Mouse (Mus musculus): Measurements from ENCODE around the gene Ankle2. TPM values are rescaled to one million over a fixed set of nuclear protein-coding genes. Genes with fewer than 3 reads are reported as not detected.

The Ankle2 gene
- total RNA-seq (2017) = 62.4 and 93.2 TPM in 2 replicates

GRCm38 (mm10) chr5:110230780-110231461, at the start of gene Ankle2:
Gene Ankle2 (plus strand): TSS chr5:110231004.
- ATAC-seq (replicated peaks in 1 of 2; ENCODE audit: insufficient read depth in 1 of 2, low FRiP score in 2 of 2, low TSS enrichment in 1 of 2, low read depth in 1 of 2, poor library complexity in 2 of 2, severe bottlenecking in 2 of 2) = peak; percentile 86 to 94

GRCm38 (mm10) chr5:110181716-110182115, 49.1 kb upstream of the Ankle2 start:
- no peak for ATAC-seq (replicated peaks in 1 of 2; ENCODE audit: insufficient read depth in 1 of 2, low FRiP score in 2 of 2, low TSS enrichment in 1 of 2, low read depth in 1 of 2, poor library complexity in 2 of 2, severe bottlenecking in 2 of 2)

GRCm38 (mm10) chr5:110203164-110203895, 27.5 kb upstream of the Ankle2 start:
- no peak for ATAC-seq (replicated peaks in 1 of 2; ENCODE audit: insufficient read depth in 1 of 2, low FRiP score in 2 of 2, low TSS enrichment in 1 of 2, low read depth in 1 of 2, poor library complexity in 2 of 2, severe bottlenecking in 2 of 2)

- 0 out of 4 replicates have a peak, but pooled peaks of 1 of the 2 experiments have one; percentile 7 for ATAC-seq (replicated peaks in 1 of 2; ENCODE audit: insufficient read depth in 1 of 2, low FRiP score in 2 of 2, low TSS enrichment in 1 of 2, low read depth in 1 of 2, poor library complexity in 2 of 2, severe bottlenecking in 2 of 2)
Measured at GRCm38 (mm10) chr5:110204777-110205176, 26.0 kb upstream of the Ankle2 start.

DNA sequence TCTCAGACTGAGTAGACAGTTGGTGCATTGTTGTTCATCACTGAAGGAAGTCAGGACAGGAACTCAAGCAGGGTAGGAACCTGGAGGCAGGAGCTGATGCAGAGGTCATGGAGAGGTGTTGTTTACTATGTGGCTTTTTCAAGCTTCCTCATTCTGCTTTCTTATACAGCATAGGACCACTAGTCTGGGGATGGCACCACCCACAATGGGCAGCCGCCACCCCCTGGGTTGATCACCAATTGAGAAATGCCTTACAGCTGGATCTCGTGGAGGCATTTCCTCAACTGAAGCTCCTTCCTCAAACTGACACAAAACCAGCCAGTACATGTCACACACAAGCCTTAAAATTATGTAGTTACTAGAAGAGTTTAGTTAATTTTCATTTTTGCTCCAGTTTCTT, 19.5 kb upstream of the Ankle2 start:
- peak in 1 of 2 experiments; percentile 62; a peak in 2 of 4 replicates for ATAC-seq (replicated peaks in 1 of 2; ENCODE audit: insufficient read depth in 1 of 2, low FRiP score in 2 of 2, low TSS enrichment in 1 of 2, low read depth in 1 of 2, poor library complexity in 2 of 2, severe bottlenecking in 2 of 2)

DNA sequence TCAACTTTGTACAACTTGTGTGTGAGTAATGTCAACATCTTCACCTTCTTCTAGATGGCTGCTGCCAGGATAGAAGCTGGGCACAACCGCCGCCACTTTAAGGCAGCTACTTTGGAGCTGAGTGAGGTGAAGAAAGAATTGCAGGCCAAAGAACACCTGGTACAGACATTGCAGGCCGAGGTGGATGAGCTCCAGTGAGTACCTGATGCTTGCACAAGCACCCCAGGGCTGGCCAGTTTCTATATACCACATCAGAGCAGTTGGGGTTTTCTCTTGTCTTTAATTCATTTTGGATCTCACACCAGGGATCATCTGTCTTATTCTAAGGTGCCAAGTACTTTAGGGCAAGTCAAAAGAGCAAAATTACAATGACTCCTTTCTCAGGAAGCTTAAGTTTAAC, 14.0 kb upstream of the Ankle2 start:
- ATAC-seq (replicated peaks in 1 of 2; ENCODE audit: insufficient read depth in 1 of 2, low FRiP score in 2 of 2, low TSS enrichment in 1 of 2, low read depth in 1 of 2, poor library complexity in 2 of 2, severe bottlenecking in 2 of 2) = no peak

- no peak for ATAC-seq (replicated peaks in 1 of 2; ENCODE audit: insufficient read depth in 1 of 2, low FRiP score in 2 of 2, low TSS enrichment in 1 of 2, low read depth in 1 of 2, poor library complexity in 2 of 2, severe bottlenecking in 2 of 2)
Measured at GRCm38 (mm10) chr5:110220331-110220730, 10.5 kb upstream of the Ankle2 start.

- ATAC-seq (replicated peaks in 1 of 2; ENCODE audit: insufficient read depth in 1 of 2, low FRiP score in 2 of 2, low TSS enrichment in 1 of 2, low read depth in 1 of 2, poor library complexity in 2 of 2, severe bottlenecking in 2 of 2) = no peak
Measured at GRCm38 (mm10) chr5:110222757-110223156, 8.0 kb upstream of the Ankle2 start.

- ATAC-seq (replicated peaks in 1 of 2; ENCODE audit: insufficient read depth in 1 of 2, low FRiP score in 2 of 2, low TSS enrichment in 1 of 2, low read depth in 1 of 2, poor library complexity in 2 of 2, severe bottlenecking in 2 of 2) = no peak
Measured at GRCm38 (mm10) chr5:110225056-110225455, 5.7 kb upstream of the Ankle2 start.

- ATAC-seq (replicated peaks in 1 of 2; ENCODE audit: insufficient read depth in 1 of 2, low FRiP score in 2 of 2, low TSS enrichment in 1 of 2, low read depth in 1 of 2, poor library complexity in 2 of 2, severe bottlenecking in 2 of 2) = no peak
Measured at GRCm38 (mm10) chr5:110227336-110227883, 3.4 kb upstream of the Ankle2 start.

DNA sequence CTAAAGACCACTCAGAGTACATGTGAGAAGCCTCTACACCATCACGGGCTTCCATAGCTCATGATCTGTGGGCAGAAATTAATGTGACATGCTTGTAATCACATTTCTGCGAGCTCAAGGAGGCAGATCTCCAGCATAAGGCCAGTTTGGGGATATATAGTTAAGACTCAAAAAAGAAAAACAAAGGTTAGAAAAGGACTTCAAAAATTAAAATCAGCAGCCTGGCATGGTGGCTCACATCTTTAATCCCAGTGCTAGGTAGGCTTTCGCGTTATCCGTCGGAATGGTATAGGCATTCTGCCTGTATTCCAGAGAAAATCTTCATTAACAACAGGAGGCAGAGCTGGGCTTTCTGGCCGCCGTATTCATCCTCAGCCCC, 414 bp upstream of the Ankle2 start:
- ATAC-seq (replicated peaks in 1 of 2; ENCODE audit: insufficient read depth in 1 of 2, low FRiP score in 2 of 2, low TSS enrichment in 1 of 2, low read depth in 1 of 2, poor library complexity in 2 of 2, severe bottlenecking in 2 of 2) = no peak

- ATAC-seq (replicated peaks in 1 of 2; ENCODE audit: insufficient read depth in 1 of 2, low FRiP score in 2 of 2, low TSS enrichment in 1 of 2, low read depth in 1 of 2, poor library complexity in 2 of 2, severe bottlenecking in 2 of 2) = no peak
Measured at GRCm38 (mm10) chr5:110231638-110232037, 834 bp downstream of the Ankle2 start.

- ATAC-seq (replicated peaks in 1 of 2; ENCODE audit: insufficient read depth in 1 of 2, low FRiP score in 2 of 2, low TSS enrichment in 1 of 2, low read depth in 1 of 2, poor library complexity in 2 of 2, severe bottlenecking in 2 of 2) = peak; percentile 30 to 50; a peak in 2 of 4 replicates
Measured at GRCm38 (mm10) chr5:110232346-110232745, 1.5 kb downstream of the Ankle2 start.

DNA sequence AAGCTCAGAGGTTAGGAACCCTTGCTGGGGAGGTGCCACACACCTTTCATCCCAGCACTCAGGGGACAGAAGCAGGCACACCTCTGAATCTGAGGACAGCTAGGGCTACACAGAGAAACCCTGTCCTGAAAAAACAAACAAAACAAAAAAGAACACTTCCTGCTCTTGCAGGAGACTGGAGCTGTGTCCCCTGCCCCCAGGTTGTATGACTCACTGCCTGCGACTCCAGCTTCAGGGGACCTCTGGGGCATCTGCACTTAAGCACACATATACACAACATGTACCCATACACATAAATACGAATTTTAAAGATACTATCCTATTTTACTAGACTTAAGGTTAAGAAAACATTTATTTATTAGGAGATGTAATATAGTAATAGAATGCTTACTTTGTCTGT, 13.3 kb downstream of the Ankle2 start:
- no peak for ATAC-seq (replicated peaks in 1 of 2; ENCODE audit: insufficient read depth in 1 of 2, low FRiP score in 2 of 2, low TSS enrichment in 1 of 2, low read depth in 1 of 2, poor library complexity in 2 of 2, severe bottlenecking in 2 of 2)

DNA sequence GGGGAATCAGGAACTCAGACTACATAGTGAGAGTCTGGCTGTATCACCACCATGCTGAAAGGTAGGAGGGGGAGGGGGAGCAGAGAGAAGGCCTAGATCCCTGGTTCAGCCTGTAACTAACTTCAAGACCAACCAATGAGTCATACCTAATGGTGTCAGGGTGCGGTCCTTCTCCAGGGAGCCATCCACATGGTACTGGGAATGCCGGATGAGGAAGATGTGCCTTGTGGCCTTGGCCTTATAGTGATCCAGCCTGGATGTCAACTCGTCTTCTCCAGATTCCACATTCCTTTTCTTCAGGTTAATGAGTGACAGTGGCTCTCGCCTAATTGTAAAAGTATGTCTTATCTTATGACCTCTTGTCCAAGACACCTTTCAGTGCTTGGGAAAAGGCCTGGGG, 36.1 kb downstream of the Ankle2 start:
- ATAC-seq (replicated peaks in 1 of 2; ENCODE audit: insufficient read depth in 1 of 2, low FRiP score in 2 of 2, low TSS enrichment in 1 of 2, low read depth in 1 of 2, poor library complexity in 2 of 2, severe bottlenecking in 2 of 2) = no peak

GRCm38 (mm10) chr5:110269141-110270101, 38.6 kb downstream of the Ankle2 start, which contains the start of gene Pgam5:
Gene Pgam5 (minus strand): TSS chr5:110269913.
- ATAC-seq (replicated peaks in 1 of 2; ENCODE audit: insufficient read depth in 1 of 2, low FRiP score in 2 of 2, low TSS enrichment in 1 of 2, low read depth in 1 of 2, poor library complexity in 2 of 2, severe bottlenecking in 2 of 2) = peak; percentile 76 to 90

DNA sequence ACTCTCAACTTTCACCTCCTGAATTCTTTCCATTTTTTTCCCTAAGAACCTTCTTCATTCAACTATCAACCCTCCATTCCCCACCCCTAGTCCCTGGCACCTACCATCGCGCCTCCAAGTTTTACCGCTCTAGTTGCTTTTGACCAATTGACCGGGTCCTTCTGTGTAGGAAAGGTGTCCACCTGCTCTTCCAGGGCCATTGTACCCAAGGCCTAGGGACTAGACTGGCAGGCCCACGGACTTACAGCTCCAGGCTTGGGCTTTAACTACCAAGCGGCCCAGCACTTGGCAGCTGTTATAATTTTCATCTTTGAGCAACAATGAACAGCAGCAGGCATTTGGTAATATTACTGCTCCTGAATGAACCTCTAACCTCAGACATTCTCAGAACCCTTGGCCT, 39.4 kb downstream of the Ankle2 start:
- ATAC-seq (replicated peaks in 1 of 2; ENCODE audit: insufficient read depth in 1 of 2, low FRiP score in 2 of 2, low TSS enrichment in 1 of 2, low read depth in 1 of 2, poor library complexity in 2 of 2, severe bottlenecking in 2 of 2) = no peak
